Mouse (Mus musculus) embryonic facial prominence, embryonic 15.5 days (tissue): ENCODE results near the gene Etv6. TPM values are rescaled to one million over a fixed set of nuclear protein-coding genes. Genes with fewer than 3 reads are reported as not detected.

Source experiments
- ATAC-seq: fragments of 200-750 bp; cut with Nextera tagmentation; 2 replicates; pipeline ENCODE4 v1.8.0; 2017; ENCODE audit warnings: low read depth, moderate TSS enrichment; ENCODE audit not compliant: insufficient number of reproducible peaks, low FRiP score, low TSS enrichment
- H3K27ac ChIP-seq: fragments of 300-500 bp; sonication (generic); replicated peaks from 2 replicates; pipeline ENCODE4 v1.5.1; 2015; ENCODE audit warnings: mild to moderate bottlenecking, inconsistent platforms
- H3K27me3 ChIP-seq: fragments of 300-500 bp; sonication (generic); 2 replicates; pipeline ENCODE4 v1.6.1; 2015; ENCODE audit warnings: inconsistent platforms
- H3K36me3 ChIP-seq: fragments of 300-500 bp; sonication (generic); 2 replicates; pipeline ENCODE4 v1.6.1; 2015; ENCODE audit warnings: mild to moderate bottlenecking, inconsistent platforms
- H3K4me1 ChIP-seq: fragments of 300-500 bp; sonication (generic); 2 replicates; pipeline ENCODE4 v1.6.1; 2015; ENCODE audit warnings: inconsistent platforms
- H3K4me2 ChIP-seq: fragments of 300-500 bp; sonication (generic); replicated peaks from 2 replicates; pipeline ENCODE4 v1.6.1; 2015; ENCODE audit warnings: mild to moderate bottlenecking, inconsistent platforms
- H3K4me3 ChIP-seq: fragments of 300-500 bp; sonication (generic); replicated peaks from 2 replicates; pipeline ENCODE4 v1.5.1; 2015; ENCODE audit warnings: mild to moderate bottlenecking, inconsistent platforms
- H3K9ac ChIP-seq: fragments of 300-500 bp; sonication (generic); 2 replicates; pipeline ENCODE4 v1.6.1; 2015; ENCODE audit warnings: inconsistent platforms
- H3K9me3 ChIP-seq: fragments of 300-500 bp; sonication (generic); replicated peaks from 2 replicates; pipeline ENCODE4 v1.6.1; 2016; ENCODE audit warnings: inconsistent platforms
- WGBS: fragments of 180-500 bp; shearing (Covaris S2); methylation state at CpG from one replicate; pipeline ENCODE4 v1.1.7; 2015; 5-methylcytosine and 5-hydroxymethylcytosine counted together
- polyA plus RNA-seq: library from polyadenylated mRNA; unstranded; fragments of >200 nt; fragmentation: Nextera tagmentation; extraction: Ambion mirVana; gene quantifications from 2 replicates; pipeline ENCODE4 v1.2.1, GENCODE M21; 2015

Etv6 gene
- polyA plus RNA-seq, 1 experiment from 2014 or later: 11.6 TPM

- Histone ChIP-seq H3K4me2 (no peak overlapping the region), H3K36me3 (no peaks in the 10 kb centered on the region), H3K4me1 (peaks cover 27% of the 10 kb centered on the region), H3K27me3 (no peaks in the 10 kb centered on the region), H3K4me3 (no peak overlapping the region), H3K9me3 (no peaks in the 10 kb centered on the region), H3K9ac (no peak overlapping the region), H3K27ac (no peak overlapping the region)
- ATAC-seq: no peak
- WGBS: 62% methylated on average over 9 of the region's 9 CpGs
Observed at GRCm38 (mm10) chr6:134045092-134045868, 9.8 kb downstream of the Etv6 start.

GRCm38 (mm10) chr6:134046136-134046535, 10.6 kb downstream of the Etv6 start:
- Histone ChIP-seq H3K27ac (no peak overlapping the region), H3K27me3 (no peaks in the 10 kb centered on the region), H3K4me3 (no peak overlapping the region), H3K9me3 (no peaks in the 10 kb centered on the region), H3K4me2 (no peak overlapping the region), H3K4me1 (peaks cover 25% of the 10 kb centered on the region), H3K9ac (no peak overlapping the region), H3K36me3 (no peaks in the 10 kb centered on the region)
- ATAC-seq: no peak
- WGBS: 29% methylated on average over 5 of the region's 5 CpGs

- H3K4me2 ChIP-seq: no peak overlapping the region
- H3K27me3 ChIP-seq: no peaks in the 10 kb centered on the region
- no peak overlapping the region for H3K4me3 ChIP-seq
- WGBS: 47% methylated on average over 5 of the region's 5 CpGs
- H3K9me3 ChIP-seq: no peaks in the 10 kb centered on the region
- no peaks in the 10 kb centered on the region for H3K36me3 ChIP-seq
- H3K4me1 ChIP-seq: peaks cover 15% of the 10 kb centered on the region
- ATAC-seq: no peak
- H3K27ac ChIP-seq: no peak overlapping the region
- H3K9ac ChIP-seq: no peak overlapping the region
Observed at GRCm38 (mm10) chr6:134047249-134047648, 11.7 kb downstream of the Etv6 start.

DNA sequence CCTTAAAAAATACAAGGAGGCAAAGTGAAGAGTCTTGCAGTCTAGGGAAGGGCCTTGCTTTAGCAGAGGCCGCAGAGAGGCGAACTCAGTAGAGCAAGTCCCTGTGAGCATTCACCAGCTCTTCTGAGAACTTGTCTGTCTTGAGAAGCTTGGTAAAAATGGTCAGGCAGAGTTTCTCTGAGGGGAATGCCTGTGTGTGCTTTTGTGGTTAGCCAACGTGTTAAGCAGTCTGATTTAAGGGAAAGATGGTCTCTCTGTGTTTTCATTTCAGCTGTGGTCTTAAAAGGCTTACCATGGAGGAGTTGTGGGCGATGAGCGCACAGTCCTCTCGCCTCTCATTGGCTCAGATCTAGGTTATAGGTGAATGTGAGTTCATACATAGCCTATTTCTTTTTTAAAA, 12.5 kb downstream of the Etv6 start:
- no peak overlapping the region for H3K4me2 ChIP-seq
- no peak for ATAC-seq
- H3K27me3 ChIP-seq: no peaks in the 10 kb centered on the region
- no peak overlapping the region for H3K4me3 ChIP-seq
- H3K4me1 ChIP-seq: peaks cover 15% of the 10 kb centered on the region
- no peak overlapping the region for H3K27ac ChIP-seq
- no peaks in the 10 kb centered on the region for H3K36me3 ChIP-seq
- H3K9ac ChIP-seq: no peak overlapping the region
- 81% methylated on average over 6 of the region's 6 CpGs for WGBS
- H3K9me3 ChIP-seq: no peaks in the 10 kb centered on the region

- no peaks in the 10 kb centered on the region for H3K9me3 ChIP-seq
- no peak overlapping the region for H3K4me3 ChIP-seq
- H3K27ac ChIP-seq: no peak overlapping the region
- no peak for ATAC-seq
- H3K4me2 ChIP-seq: no peak overlapping the region
- 91% methylated on average over 6 of the region's 6 CpGs for WGBS
- no peaks in the 10 kb centered on the region for H3K36me3 ChIP-seq
- H3K4me1 ChIP-seq: peaks cover 10% of the 10 kb centered on the region
- no peaks in the 10 kb centered on the region for H3K27me3 ChIP-seq
- H3K9ac ChIP-seq: no peak overlapping the region
Observed at GRCm38 (mm10) chr6:134048965-134049364, 13.5 kb downstream of the Etv6 start.

GRCm38 (mm10) chr6:134050466-134050865, 15.0 kb downstream of the Etv6 start:
- H3K36me3 ChIP-seq: no peaks in the 10 kb centered on the region
- no peak overlapping the region for H3K4me2 ChIP-seq
- no peak for ATAC-seq
- H3K4me3 ChIP-seq: no peak overlapping the region
- 0 out of 2 replicates have a peak, but pooled peaks cover 3% of the 10 kb centered on the region for H3K4me1 ChIP-seq
- H3K27ac ChIP-seq: no peak overlapping the region
- no peaks in the 10 kb centered on the region for H3K9me3 ChIP-seq
- H3K27me3 ChIP-seq: no peaks in the 10 kb centered on the region
- 76% methylated on average over 8 of the region's 8 CpGs for WGBS
- no peak overlapping the region for H3K9ac ChIP-seq

GRCm38 (mm10) chr6:134051950-134052349, 16.4 kb downstream of the Etv6 start:
- no peak overlapping the region for H3K9ac ChIP-seq
- H3K4me3 ChIP-seq: no peak overlapping the region
- no peak for ATAC-seq
- H3K9me3 ChIP-seq: no peaks in the 10 kb centered on the region
- 67% methylated on average over 7 of the region's 7 CpGs for WGBS
- no peak overlapping the region for H3K27ac ChIP-seq
- no peaks in the 10 kb centered on the region for H3K36me3 ChIP-seq
- H3K4me2 ChIP-seq: no peak overlapping the region
- no peaks in the 10 kb centered on the region for H3K27me3 ChIP-seq
- 0 out of 2 replicates have a peak, but pooled peaks cover 3% of the 10 kb centered on the region for H3K4me1 ChIP-seq

DNA sequence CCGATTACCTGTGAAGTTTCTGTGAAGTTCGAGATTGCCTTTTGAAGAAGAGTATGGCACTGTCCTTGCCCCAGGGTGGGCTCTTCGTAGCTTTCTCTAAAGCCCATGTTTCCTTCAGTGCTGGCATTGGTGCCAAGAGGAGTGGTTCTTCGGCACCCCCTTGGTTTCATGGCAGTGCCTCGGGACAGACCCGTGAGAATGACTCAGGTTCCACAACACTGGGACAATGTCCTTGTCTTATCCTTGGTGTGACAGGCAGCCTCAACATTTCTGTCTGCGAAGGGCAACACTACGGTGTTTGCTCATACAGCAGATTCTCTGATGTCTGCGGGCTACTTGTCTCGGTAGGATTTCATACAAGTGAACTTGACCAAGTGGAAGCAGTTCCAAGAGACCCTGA, 17.6 kb downstream of the Etv6 start:
- Histone ChIP-seq H3K4me1 (0 out of 2 replicates have a peak, but pooled peaks cover 3% of the 10 kb centered on the region), H3K36me3 (no peaks in the 10 kb centered on the region), H3K9me3 (no peaks in the 10 kb centered on the region), H3K27me3 (no peaks in the 10 kb centered on the region), H3K9ac (no peak overlapping the region), H3K27ac (no peak overlapping the region), H3K4me3 (no peak overlapping the region), H3K4me2 (no peak overlapping the region)
- WGBS: 89% methylated on average over 10 of the region's 10 CpGs
- no peak for ATAC-seq

GRCm38 (mm10) chr6:134053566-134053965, 18.1 kb downstream of the Etv6 start:
- ATAC-seq: no peak
- 76% methylated on average over 7 of the region's 7 CpGs for WGBS
- H3K4me2 ChIP-seq: no peak overlapping the region
- H3K4me1 ChIP-seq: 0 out of 2 replicates have a peak, but pooled peaks cover 3% of the 10 kb centered on the region
- H3K36me3 ChIP-seq: no peaks in the 10 kb centered on the region
- H3K27me3 ChIP-seq: no peaks in the 10 kb centered on the region
- no peak overlapping the region for H3K27ac ChIP-seq
- no peak overlapping the region for H3K9ac ChIP-seq
- H3K4me3 ChIP-seq: no peak overlapping the region
- H3K9me3 ChIP-seq: no peaks in the 10 kb centered on the region

DNA sequence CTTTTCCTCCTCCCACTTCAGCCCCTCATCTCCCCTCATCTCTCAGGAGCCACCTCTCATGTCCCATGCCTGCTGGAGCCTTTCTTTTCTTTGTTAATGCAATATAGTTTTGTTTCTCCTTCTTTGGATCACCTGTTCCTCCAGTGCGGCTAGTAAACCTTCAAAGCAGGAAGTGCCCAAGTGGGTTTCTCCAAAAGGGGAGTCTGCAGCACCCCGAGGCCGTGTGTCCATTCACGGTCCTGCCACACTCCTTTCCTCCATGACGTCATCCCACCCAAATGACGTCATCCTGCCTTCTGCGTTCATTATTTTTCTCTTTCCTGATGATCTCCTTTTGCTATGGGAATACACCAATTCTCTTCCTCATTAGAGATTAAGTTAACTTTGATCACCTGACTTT, 20.1 kb downstream of the Etv6 start:
- no peak for ATAC-seq
- Histone ChIP-seq H3K4me2 (no peak overlapping the region), H3K9ac (no peak overlapping the region), H3K4me1 (no peaks in the 10 kb centered on the region; the same call in 1 of the 2 replicates), H3K36me3 (no peaks in the 10 kb centered on the region), H3K9me3 (no peaks in the 10 kb centered on the region), H3K27me3 (no peaks in the 10 kb centered on the region), H3K27ac (no peak overlapping the region), H3K4me3 (no peak overlapping the region)
- WGBS: 69% methylated on average over 7 of the region's 7 CpGs

- Histone ChIP-seq H3K27ac (no peak overlapping the region), H3K4me1 (peaks cover 6% of the 10 kb centered on the region; the same call in 1 of the 2 replicates), H3K4me3 (no peak overlapping the region), H3K9ac (no peak overlapping the region), H3K27me3 (no peaks in the 10 kb centered on the region), H3K4me2 (no peak overlapping the region), H3K36me3 (no peaks in the 10 kb centered on the region), H3K9me3 (no peaks in the 10 kb centered on the region)
- 60% methylated on average over 4 of the region's 4 CpGs for WGBS
- no peak for ATAC-seq
Observed at GRCm38 (mm10) chr6:134058451-134058850, 23.0 kb downstream of the Etv6 start.
